Mouse (Mus musculus): Measurements from ENCODE around the gene Fchsd2. TPM values are rescaled to one million over a fixed set of nuclear protein-coding genes. Genes with fewer than 3 reads are reported as not detected.

The Fchsd2 gene
- polyA plus RNA-seq (2017; shearing (Covaris generic)), result 45.8 TPM

GRCm38 (mm10) chr7:101092618-101093017 is at the start of gene Fchsd2:
Gene Fchsd2, plus strand, starts transcription at chr7:101092863.

GRCm38 (mm10) chr7:101301881-101302456 is 209.3 kb downstream of the Fchsd2 start, which contains the start of gene Atg16l2:
Gene Atg16l2, minus strand, starts transcription at chr7:101302251.

DNA sequence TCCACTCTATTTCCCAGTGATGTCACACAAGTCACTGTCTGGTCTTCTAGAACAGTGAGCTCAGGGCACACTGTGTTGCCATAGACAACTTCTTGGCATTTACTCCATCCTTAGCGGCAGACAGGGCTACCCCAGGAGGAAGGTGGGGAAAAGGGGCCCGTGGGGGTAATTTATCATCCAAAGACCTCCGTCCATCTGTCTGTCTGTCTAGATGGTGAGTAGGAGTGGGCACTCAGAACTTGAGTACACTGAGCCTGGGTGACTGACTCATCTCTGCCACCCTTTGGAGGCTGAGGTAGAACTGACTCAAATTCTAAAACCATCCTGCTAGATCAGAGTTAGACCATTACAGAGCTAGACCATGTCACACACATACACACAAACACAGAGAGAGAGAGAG is 224.4 kb downstream of the Fchsd2 start, which contains the start of gene Stard10:
Gene Stard10, plus strand, starts transcription at position 73 of the 400 bp plus-strand sequence.

Other genes with a start within 250 kb of the Fchsd2 start
- 13.4 TPM for gene Relt, start 229.4 kb upstream of the Fchsd2 start, polyA plus RNA-seq (2017; shearing (Covaris generic))
- not detected for gene Arhgef17, start 160.8 kb upstream of the Fchsd2 start, polyA plus RNA-seq (2017; shearing (Covaris generic))
- not detected for gene P2ry6, start 118.2 kb upstream of the Fchsd2 start, polyA plus RNA-seq (2017; shearing (Covaris generic))
- 0.35 TPM for gene P2ry2, start 80.0 kb upstream of the Fchsd2 start, polyA plus RNA-seq (2017; shearing (Covaris generic))
- 122 TPM for gene Atg16l2, start 209.4 kb downstream of the Fchsd2 start, polyA plus RNA-seq (2017; shearing (Covaris generic))
- 27.5 TPM for gene Stard10, start 224.2 kb downstream of the Fchsd2 start, polyA plus RNA-seq (2017; shearing (Covaris generic))